Mouse (Mus musculus) G1E (cell line): Measurements from ENCODE around the gene Chic2.

ENCODE experiments used
- CTCF ChIP-seq: IDR thresholded peaks from 2 replicates; pipeline ENCODE4 v1.5.1; 2012; ENCODE audit warnings: low read depth, low read length, inconsistent platforms, mixed read lengths
- GATA1 ChIP-seq: IDR thresholded peaks from 2 replicates; pipeline ENCODE4 v1.6.1; 2012; ENCODE audit warnings: borderline replicate concordance, low read length, inconsistent platforms, mixed read lengths
- POLR2AphosphoS5 ChIP-seq: IDR thresholded peaks from 2 replicates; pipeline ENCODE4 v1.6.1; 2012; ENCODE audit warnings: low read depth, low read length, inconsistent platforms; ENCODE audit not compliant: insufficient replicate concordance
- TAL1 ChIP-seq: conservative IDR thresholded peaks from 2 replicates; pipeline ENCODE4 v1.6.1; 2012; ENCODE audit warnings: low read depth, low read length, inconsistent platforms, mixed read lengths

GRCm38 (mm10) chr5:74948482-74948881, 96.1 kb downstream of the Chic2 start:
- TF ChIP-seq CTCF (no peak), TAL1 (no peak), POLR2AphosphoS5 (no peak), GATA1 (no peak)
